Mouse (Mus musculus) urinary bladder, postnatal 36 days (tissue): ENCODE results near the gene Itk.
A peak's percentile ranks its signal among the peaks of the same experiment; 100 is the strongest.

Experiments used
- DNase-seq, 2 experiments: peaks; one replicate each; pipeline ENCODE4 v3.0.0; 2022; ENCODE audit warnings: low spot score in 2 of 2, mixed read lengths in 1 of 2

The Itk gene

DNA sequence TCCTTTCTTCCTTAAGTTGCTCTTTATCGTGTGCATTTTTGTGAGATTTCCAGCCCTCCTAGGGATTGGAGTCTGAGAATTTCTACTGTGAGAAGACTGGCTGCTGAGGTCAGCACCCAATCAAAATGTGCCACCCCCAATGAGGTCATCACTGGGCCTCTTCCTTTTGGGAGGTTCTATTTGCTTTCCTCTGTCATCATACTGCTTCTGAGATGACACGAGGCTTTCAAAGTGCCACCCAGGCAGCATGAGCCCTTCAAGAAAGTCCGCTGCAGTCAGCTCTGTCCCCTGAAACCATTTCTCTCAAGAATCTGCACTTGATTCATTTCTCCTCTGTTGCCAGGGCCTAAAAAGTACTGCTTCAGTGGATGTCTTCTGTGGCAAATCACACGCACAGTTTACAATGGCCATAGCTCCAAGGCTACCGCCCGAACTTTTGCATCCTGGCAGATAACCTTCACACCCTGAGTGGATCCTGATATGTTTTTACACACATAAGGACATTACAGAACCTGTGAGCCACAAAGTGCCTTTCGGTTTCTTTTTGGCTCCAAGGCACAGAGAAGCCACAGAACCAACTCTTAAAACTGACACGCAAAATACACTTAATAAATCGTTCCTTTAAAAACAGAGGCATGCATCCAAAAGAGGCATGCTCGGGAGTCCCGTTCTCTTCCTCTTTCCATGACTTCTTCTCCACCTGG, 80.9 kb downstream of the Itk start:
- no peak for DNase-seq

DNA sequence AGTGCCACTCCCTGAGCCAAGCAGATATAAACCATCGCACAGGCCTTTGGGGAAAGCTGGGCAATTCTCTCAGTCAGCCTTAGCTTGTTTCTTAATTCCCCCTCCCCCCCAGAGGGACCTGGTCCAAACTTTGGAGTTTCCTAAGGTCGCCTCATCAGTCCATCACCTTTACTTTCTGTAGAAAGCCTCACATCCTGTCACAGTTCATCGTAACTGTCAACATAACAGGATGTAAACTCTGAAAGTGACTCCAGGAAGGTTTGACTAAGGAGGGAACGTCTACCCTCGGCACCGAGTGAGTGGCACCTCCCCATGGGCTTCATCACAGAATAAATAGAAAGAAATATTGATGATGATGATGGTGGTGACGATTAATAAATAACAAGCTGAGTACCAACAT, 81.5 kb downstream of the Itk start:
- DNase-seq: no peak

DNA sequence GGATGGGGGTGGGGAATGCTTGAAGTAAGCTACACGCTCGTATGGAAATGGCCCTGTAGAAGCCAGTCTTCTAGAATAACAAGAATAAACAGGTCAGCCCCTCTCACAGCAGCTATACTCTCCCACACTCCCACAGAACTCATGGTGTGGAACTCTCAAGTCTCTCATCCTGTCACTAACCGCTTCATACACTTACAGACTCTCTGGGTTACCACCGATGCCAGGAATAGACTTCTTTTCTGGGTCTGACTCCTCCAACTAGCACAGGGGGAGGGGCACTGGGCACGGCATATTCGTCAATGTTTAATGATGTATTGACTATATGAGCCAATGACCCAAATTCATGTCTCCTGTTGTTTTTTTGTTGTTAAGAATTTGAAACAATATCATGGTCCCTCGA, 82.5 kb downstream of the Itk start:
- no peak for DNase-seq

DNA sequence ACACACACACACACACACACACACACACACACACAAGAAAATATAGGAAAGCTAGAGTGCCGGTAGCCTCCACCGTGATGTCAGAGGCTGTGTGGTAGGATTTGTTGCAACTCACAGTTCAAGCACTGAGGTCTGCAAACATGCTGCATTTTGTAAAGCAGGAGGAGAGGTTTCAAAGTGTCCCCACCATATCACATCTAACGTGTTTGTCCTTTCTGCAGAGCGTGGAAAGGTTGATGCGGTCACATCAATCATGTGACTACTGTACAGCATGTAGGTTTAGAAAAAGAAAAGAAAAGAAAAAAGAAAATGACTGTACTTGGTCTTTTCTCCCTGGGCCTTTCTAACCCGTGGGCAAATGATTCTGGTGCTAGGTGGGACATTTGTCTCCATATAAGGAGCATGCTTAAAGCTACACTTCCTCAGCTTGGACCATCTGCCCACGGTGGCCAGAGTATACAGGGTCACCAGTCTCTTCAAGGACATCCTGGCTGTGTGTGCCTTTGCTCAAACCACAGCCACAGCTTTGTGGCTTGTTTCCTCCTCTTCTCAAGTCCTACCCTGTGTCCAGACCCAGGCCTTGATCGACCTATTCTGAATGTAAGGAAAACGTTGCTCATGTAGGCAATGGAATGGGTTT, 83.3 kb downstream of the Itk start:
- no peak for DNase-seq

DNA sequence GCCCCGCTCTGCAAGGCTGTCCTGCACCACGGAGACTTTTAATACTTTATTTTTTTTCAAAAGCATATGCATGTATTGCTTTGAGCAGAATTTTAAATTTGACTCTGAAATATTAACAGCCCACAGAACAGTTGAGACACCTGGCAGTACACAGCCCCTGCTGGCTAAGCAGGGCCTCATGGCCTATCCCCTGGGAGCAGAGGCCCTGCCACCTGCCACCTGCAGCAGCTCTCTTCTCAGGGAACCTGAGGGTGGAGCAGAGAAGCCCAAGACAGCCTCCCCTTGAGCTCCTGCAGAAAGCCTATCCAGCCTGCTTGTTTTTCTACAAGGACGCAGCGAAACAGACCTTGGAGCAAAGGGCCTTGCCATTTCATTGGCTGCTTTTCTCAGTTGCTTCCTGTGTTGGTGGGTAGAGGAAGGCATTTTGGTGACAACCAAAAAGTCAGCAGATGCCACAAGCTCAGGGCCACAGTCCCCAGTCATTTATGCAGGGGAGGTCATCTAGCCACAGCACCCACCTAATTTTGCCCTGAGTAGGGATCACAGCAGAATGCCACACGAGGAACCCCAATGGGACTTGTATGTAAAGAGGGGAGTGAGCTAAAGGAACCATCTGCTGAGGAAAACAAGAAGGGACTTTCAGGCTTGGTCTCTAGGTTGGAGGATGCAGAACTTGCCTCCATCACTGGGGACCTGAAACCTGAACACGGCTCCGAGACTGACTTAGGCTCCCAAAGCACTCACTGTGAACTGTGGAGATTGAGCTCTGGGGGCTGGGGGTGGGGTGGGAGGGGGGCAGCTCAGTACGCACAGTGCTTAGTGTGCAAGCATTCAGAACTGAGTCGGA, 84.2 kb downstream of the Itk start:
- DNase-seq: no peak

DNA sequence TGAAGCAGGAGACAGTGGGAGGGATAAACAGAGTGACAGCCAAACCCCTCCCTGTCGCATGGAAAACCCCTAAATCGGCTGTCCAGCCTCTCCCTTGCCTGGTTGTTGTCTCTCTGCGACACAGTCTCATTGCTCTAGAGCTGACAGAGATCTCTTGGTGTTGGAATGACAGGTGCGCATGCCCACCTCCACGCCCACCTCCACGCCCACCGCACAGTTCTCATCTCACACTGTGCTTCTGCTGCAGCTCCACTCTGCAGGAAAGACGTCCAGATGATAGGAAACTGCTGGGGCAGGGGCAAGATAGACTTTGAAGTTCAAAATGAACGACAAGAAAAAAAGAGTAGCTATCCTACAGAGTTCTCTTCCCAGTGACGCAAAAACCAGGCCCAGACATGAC, 85.2 kb downstream of the Itk start:
- no peak for DNase-seq

DNA sequence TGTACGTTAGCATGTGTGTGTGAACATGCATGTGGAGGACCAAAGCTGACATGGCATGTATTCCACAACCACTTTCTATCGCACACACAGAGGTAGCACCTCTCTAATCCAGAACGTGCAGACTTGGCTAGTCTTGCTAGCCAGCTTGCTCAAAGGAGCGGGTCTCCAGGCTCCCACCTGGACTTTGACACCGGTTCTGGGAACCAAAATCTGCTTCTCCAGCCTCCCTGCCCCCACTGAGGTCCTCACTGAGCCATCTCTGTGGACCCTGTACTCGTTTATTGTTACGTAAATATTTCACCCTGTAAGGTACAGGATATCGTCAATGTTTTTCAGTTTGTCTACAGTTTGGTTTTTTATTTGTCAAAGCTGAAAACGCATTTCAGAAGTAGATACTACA, 86.8 kb downstream of the Itk start:
- no peak for DNase-seq

DNA sequence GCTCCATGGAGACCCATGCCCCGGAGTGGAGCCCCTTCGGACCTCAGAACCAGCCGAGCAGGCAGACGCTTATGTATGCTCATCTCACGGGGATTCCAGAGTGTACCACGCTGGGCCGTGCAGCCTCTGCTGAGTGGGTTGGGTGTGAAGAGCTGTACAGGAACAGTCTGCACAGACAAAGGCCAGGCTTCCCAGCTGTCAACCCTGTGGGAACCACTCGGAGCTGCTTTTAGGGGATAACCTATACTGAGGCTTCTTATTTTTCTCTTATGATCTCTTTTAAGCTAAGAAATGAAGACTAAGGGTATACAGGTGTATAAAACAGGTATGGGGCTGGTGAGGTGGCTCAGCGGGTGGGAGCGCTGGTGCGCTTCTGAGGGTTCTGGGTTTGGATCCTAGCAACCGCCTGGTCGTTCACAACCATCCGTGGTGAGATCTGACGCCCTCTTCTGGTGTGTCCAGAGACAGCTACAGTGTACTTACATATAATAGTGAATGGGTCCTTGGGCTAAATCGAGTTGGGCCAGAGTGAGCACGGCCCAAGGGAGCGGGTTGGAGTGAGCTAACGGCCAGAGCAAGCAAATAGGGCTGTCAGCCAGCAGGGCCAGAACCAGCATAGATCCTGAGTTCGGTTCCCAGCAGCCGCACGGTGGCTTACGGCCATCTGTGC, 87.6 kb downstream of the Itk start:
- DNase-seq: no peak

DNA sequence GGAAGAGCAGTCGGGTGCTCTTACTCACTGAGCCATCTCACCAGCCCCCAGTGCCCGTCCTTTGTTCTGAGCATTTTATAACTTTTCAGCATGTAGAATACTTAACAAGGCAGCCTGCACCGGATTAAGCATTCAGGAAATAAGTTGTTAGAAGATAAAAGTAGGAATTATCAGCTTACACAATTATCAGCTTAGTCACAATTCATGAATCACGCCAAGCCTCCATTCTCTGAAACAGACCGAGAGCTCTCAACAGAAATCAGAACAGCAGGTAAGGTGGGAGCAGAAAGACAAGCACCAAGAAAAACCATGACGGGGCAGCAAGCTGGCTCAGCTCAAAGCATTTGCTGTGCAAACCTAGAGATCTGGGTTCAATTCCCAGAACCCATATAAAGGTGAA, 89.4 kb downstream of the Itk start:
- DNase-seq: no peak

DNA sequence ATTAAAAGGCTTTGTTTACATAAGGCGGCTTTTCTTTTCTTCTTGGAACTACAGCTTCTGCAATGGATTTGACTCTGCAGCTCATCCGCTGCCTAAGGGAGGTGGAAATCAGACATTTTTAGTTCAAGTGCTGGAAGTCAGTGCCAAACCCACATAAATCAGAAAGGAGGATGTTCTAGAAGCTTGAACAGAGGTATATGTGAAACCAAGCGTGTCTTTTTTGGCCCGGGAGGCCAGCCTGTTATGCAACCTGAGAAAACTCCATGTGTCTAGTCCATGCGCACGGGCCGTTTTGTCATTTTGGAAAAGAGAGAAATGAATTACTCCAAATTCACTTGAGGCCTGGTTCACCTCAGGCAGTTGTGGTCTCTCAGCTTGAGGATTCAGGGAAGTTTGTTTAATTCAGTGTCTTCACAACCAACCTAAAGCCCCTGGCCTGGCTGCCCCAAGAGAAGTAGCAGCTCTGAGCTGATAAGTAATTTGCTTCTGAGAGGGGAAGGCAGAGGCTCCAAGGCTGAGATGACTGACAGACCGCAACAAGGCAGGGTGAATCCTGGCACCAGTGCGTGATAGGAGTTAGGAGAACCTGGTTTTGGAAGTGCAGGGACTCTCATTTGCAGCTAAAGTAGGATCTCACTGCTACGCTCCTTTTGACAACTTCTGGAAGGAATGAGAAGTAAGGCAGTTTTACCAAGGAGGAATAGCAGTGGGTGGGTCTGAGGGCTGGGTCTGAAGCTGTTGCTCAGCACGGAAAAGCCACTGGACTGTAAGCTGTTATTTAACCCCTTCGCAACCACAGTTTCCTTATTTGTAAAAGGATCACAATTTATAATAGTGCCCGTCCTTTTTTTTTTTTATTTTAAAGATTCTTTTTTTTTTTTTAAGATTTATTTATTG, 90.2 kb downstream of the Itk start:
- DNase-seq: peak in 1 of 2 experiments; percentile 7

DNA sequence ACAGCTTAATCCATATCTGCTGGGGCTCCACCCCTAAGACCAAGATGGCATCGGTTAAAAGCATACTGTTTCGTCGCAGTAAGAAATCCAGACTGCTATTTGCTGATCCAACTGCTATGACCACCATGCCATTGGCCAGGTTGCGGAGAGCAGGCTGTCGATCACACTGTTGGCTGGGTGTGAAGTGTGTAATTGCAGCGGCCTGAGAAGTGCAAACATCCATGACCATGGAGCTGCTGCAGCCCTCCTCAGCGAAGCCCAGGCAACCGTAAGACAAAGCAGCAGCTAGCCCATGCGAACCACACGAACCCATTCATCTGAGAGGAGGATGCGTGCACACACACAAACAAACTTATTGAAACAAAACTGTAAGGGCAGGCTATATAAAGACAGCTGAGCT, 94.9 kb downstream of the Itk start:
- no peak for DNase-seq

DNA sequence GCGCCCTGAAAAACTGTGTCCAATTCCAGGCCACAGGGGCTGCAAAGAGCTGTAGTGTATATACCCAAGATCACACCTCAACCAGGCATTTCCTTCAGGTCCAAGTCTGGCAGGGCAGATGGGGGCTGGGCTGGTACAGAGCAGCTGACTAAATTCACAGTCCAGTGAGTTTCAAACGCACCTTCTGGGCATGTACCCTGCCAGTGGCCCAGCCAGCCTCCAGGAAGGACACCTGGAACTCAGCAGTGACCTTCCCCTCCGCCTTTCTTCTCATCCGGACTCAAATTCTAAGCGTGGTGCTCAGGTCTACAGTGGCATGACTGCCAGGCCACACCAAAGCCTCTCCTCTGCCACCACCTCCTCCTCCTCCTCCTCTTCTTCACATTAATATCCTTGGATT, 95.8 kb downstream of the Itk start:
- no peak for DNase-seq

DNA sequence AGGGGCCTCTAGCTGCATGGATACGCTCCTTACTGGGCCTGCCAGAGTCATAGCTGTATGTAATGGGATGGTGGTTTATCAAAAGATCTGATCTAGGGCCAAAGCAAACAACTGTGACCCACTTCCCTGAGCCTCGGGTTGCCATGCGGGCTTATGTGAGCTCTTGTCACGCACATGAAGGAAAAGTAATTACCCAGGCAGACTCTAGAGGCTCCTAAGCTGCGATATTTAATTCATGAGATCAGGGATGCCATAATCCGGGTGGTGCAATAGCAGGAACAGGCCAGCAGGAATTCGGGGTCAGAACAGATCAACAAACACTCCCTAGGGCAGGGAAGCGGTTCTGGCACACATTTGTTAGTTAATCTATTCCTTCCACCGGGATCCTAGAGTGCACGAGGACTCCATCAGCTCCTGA, 98.3 kb downstream of the Itk start:
- DNase-seq: peak; percentile 13 to 20

DNA sequence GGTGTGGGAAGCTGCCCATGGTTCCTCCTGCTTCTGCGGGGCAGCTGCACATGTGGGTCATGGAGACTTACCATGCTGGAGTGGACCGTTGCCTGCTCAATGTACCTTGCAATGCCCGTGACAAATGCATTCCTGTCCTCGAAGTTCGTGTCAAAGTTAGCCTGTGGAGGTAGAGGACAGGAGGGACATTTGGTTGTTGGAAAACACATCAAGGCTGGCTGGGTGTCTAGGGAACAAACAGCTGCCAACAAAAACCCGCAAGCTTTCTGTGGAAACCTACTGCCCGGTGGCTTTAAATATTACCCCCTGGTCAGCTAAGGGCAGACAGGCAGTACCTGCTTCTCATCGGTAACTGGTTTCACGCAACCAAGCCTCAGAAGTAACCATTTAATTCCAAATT, 99.8 kb downstream of the Itk start:
- no peak for DNase-seq

DNA sequence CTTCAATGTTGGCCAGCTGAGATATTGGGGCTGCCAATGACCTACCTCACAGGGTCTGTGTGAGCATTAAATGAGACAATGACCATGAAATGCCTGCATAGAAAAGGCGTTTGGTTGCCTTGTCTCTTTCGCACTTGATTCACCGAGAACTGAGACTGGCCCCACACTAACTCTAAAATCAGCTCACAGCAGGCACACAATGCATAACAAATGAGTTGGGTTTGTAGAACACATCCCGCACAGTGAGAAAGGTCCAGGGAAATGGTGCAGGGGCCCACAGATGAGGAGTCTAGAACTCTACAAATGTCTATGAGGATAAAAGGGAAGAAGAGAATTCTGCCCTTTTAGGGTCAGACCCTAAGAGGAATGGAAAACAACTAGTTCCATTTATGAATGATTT, 100.3 kb downstream of the Itk start:
- DNase-seq: no peak

DNA sequence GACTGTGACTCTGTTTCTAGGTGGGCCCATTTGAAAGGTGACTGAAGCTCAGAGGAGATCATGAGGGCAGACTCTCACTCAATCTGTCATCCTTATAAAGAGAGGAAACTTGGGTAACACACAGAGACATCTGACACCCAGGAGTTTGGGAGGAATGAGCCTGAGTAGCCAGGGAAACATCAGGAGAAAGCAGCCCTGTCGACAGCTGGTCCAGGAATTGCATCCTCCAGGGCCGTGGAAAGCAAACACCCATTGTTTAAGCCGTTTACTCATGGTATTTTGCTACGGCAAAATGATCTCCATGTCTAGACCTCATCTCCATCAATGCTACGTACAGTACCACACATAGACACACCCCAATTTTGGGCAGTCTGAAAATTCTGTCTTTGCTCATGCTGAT, 101.2 kb downstream of the Itk start:
- no peak for DNase-seq

DNA sequence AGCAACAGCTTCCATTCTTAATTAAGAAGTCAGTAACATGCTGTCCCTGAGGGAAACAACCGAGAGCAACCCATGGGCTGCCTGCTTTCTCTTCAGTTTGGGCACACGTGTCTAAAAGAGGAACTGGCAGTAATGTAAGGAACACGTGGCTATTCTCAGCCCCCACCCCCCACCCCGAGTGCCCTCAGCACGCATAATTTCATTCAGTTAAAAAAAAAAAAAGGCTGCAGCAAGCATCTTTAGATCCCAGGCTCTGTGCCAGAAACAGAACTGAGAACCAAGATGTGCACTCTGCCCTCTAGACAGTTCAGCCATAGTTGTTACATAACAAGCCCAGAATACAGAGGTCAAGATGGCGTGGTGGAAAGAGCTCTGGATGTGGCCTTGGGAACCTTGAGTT, 102.5 kb downstream of the Itk start:
- no peak for DNase-seq

DNA sequence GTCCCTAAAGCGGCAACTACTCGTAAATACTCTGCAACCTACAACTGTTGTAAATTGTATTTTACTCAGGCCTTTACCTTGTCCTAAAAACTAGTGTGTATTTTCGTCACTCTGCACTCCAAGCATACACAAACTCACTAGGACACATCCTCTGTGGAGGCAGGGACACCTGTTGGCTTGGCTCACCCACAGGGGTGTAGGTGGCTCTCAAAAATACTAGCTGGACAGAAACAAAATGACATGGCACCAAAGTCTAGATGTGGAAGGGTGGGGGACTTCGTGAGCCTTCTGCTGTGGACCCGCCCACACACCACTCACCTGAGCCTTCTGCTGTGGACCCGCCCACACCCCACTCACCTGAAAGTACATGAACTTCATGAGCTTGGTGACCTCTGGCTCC, 105.5 kb downstream of the Itk start:
- DNase-seq: no peak

DNA sequence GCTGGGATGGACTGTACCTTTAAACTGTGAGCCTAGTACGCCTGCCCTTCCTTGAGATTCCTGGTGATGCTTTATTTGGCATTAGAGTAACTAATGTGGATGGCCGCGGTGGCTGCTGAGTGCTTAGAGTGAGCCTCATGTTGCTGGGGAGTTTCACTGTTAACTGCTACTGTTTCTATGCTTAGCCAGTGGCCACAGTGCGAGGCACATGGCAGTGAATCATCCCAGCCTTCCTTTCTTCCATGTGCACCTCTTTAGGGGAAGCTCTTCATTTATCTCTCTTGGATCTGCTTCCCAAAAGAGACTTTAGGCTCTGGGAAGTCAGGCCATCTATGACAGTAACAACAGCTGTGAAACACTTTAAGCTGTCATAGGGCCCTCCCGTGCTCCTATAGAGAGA, 106.7 kb downstream of the Itk start:
- no peak for DNase-seq

DNA sequence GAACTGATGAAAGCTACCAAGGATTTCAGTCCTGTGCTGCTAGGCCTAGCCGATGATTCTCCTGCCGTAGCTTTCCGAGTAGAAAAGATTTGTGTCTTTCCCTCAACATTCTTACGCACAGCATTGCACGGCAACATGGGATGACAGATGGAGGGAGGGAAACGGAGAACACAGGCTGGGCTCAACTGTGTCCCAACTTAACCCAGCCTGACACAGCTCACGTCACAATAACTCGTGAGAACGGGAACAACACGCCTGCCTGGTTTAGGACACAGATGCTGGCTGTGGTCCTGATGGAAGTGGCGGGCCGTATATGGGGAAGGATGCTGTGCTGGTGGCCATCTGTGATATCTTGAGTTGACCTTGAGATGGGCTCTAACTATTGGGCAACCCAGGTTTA, 110.6 kb downstream of the Itk start:
- DNase-seq: no peak

DNA sequence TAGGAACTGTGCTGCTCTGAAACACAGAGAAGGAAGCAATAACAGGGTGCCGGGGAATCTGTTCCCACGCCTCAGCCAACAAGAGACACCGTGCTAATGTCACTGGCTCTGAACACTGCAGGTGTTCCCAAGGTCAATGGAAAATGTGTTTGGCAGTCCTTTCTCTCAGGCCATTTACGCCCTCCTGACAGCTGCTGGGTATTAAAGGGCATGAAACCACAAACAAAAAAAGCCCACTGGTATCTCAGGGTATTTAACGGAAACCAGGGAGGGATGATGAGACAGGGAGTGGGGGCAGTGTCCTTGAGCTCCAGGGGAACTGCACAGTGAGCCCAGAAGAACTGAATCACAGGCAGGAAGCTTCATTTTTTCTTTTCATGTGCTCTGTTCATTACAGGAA, 111.2 kb downstream of the Itk start:
- DNase-seq: no peak
